Mouse (Mus musculus) stomach, embryonic 16.5 days (tissue): ENCODE measurements around the gene Ptbp1. TPM values are rescaled to one million over a fixed set of nuclear protein-coding genes. Genes with fewer than 3 reads are reported as not detected.
"Not testable (repeated sequence)": the region's sequence is repeated elsewhere in the genome, so short reads cannot be mapped to it uniquely, and the experiment has no call there.

Source experiments
- ATAC-seq: fragments of 200-750 bp; cut with Nextera tagmentation; 2 replicates; pipeline ENCODE4 v1.8.0; 2017; ENCODE audit warnings: moderate number of reproducible peaks, moderate TSS enrichment; ENCODE audit not compliant: insufficient read depth, low FRiP score
- H3K27ac ChIP-seq: fragments of 300-500 bp; sonication (generic); 2 replicates; pipeline ENCODE4 v1.5.1; 2014; ENCODE audit warnings: low read length
- H3K27me3 ChIP-seq: fragments of 300-500 bp; sonication (generic); 2 replicates; pipeline ENCODE4 v1.6.1; 2014; ENCODE audit warnings: low read length, control low read depth, mixed read lengths; ENCODE audit not compliant: control insufficient read depth, insufficient read depth
- H3K36me3 ChIP-seq: fragments of 300-500 bp; sonication (generic); 2 replicates; pipeline ENCODE4 v1.6.1; 2014; ENCODE audit warnings: low read length; ENCODE audit not compliant: control insufficient read depth, insufficient read depth
- H3K4me1 ChIP-seq: fragments of 300-500 bp; sonication (generic); 2 replicates; pipeline ENCODE4 v1.6.1; 2014; ENCODE audit warnings: low read length, control low read depth, mixed read lengths; ENCODE audit not compliant: control insufficient read depth, insufficient read depth
- H3K4me2 ChIP-seq: fragments of 300-500 bp; sonication (generic); 2 replicates; pipeline ENCODE4 v1.6.1; 2014; ENCODE audit warnings: low read depth, low read length, mixed read lengths
- H3K4me3 ChIP-seq: fragments of 300-500 bp; sonication (generic); replicated peaks from 2 replicates; pipeline ENCODE4 v1.5.1; 2014; ENCODE audit warnings: mild to moderate bottlenecking, low read length
- H3K9ac ChIP-seq: fragments of 300-500 bp; sonication (generic); 2 replicates; pipeline ENCODE4 v1.6.1; 2014; ENCODE audit warnings: low read length
- H3K9me3 ChIP-seq: fragments of 300-500 bp; sonication (generic); replicated peaks from 2 replicates; pipeline ENCODE4 v1.6.1; 2016; ENCODE audit warnings: low read length, control low read depth; ENCODE audit not compliant: control insufficient read depth
- WGBS: fragments of 180-500 bp; shearing (Covaris S2); extraction: QIAGEN DNeasy Blood & Tissue Kit; methylation state at CpG from one replicate; pipeline ENCODE4 v1.1.7; 2014; 5-methylcytosine and 5-hydroxymethylcytosine counted together
- polyA plus RNA-seq: library from polyadenylated mRNA; unstranded; fragments of >200 nt; fragmentation: Nextera tagmentation; extraction: Ambion mirVana; gene quantifications from 2 replicates; pipeline ENCODE4 v1.2.1, GENCODE M21; 2015

Gene Ptbp1
- polyA plus RNA-seq, 1 experiment from 2014 or later: 268 TPM

DNA sequence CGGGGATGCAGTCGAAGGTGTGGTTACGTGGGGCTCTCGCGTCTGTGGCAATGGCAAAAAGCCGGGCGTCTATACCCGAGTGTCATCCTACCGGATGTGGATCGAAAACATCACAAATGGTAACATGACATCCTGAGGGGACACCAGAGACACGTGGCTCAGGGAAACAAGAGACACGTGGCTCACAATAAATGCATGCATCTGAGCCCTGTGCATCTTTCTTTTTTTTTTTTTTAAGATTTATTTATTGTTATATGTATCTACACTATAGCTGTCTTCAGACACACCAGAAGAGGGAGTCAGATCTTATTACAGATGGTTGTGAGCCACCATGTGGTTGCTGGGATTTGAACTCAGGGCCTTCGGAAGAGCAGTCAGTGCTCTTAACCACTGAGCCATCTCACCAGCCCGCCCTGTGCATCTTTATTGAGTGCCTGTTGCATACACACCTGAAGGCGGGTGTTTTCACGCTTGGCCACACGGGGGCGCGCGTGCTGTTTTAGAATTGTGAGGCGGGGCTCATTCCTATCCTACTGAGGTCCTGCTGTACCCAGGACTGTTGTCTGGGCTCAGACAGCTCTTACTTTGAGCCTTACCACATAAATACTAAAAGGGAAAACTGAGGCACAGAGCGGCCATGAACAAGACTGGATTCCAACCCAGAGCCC, 38.4 kb downstream of the Ptbp1 start:
- not testable (repeated sequence) for H3K9me3 ChIP-seq, H3K27ac ChIP-seq, H3K4me2 ChIP-seq, H3K4me3 ChIP-seq, H3K36me3 ChIP-seq, H3K27me3 ChIP-seq, H3K9ac ChIP-seq, H3K4me1 ChIP-seq
- ATAC-seq: peak; percentile 41; the same call in 1 of the 2 replicates
- 44% methylated on average over 22 of the region's 22 CpGs for WGBS

DNA sequence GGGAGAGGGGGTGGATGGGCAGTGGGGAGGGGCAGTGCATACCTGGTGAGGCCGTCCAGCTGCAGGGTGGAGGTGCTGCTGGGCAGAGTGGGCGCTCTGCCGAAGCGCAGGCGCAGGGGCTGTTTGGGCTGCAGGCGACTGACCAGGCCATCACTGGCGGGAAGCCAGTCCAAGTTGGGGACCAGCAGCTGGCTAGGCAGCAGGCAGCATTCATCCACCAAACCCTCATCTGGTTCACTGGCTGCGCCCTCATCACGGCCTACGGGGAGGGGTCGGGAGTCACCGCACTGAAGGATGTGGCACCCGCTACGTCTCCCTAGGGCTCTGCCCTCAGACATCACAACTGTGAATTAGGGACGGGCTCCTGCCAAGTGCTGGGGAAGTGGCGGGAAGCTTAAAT, 42.1 kb downstream of the Ptbp1 start:
- H3K4me2 ChIP-seq: no peak overlapping the region
- no peaks in the 10 kb centered on the region for H3K9me3 ChIP-seq
- no peaks in the 10 kb centered on the region for H3K27me3 ChIP-seq
- no peaks in the 10 kb centered on the region for H3K4me1 ChIP-seq
- H3K9ac ChIP-seq: no peak overlapping the region
- 89% methylated on average over 16 of the region's 16 CpGs for WGBS
- peaks cover 7% of the 10 kb centered on the region; the same call in 1 of the 2 replicates for H3K36me3 ChIP-seq
- no peak overlapping the region for H3K4me3 ChIP-seq
- H3K27ac ChIP-seq: no peak overlapping the region
- ATAC-seq: no peak

DNA sequence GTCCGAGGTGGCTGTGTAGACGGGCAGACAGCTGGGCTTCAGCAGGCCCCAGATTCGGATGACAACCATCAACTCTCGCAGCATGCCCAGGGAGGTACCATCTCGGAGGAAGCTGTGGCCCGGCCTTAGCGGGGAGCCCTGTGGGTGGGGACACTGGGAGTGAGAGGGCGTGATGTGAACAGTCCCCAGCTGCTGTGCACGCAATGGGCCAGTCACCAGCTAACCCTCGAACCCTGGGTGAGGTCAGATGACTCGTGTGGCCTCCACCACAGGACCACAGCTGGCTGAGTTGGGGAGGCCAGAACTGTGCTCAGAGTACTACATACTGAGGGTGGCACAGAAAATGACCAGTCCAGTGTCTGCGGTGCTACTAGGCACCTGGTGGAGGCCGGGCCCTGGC, 42.6 kb downstream of the Ptbp1 start:
- H3K27ac ChIP-seq: no peak overlapping the region
- WGBS: 86% methylated on average over 13 of the region's 13 CpGs
- ATAC-seq: no peak
- peaks cover 7% of the 10 kb centered on the region for H3K36me3 ChIP-seq
- H3K9ac ChIP-seq: no peak overlapping the region
- H3K4me2 ChIP-seq: no peak overlapping the region
- no peaks in the 10 kb centered on the region for H3K27me3 ChIP-seq
- no peak overlapping the region for H3K4me3 ChIP-seq
- no peaks in the 10 kb centered on the region for H3K9me3 ChIP-seq
- no peaks in the 10 kb centered on the region for H3K4me1 ChIP-seq

DNA sequence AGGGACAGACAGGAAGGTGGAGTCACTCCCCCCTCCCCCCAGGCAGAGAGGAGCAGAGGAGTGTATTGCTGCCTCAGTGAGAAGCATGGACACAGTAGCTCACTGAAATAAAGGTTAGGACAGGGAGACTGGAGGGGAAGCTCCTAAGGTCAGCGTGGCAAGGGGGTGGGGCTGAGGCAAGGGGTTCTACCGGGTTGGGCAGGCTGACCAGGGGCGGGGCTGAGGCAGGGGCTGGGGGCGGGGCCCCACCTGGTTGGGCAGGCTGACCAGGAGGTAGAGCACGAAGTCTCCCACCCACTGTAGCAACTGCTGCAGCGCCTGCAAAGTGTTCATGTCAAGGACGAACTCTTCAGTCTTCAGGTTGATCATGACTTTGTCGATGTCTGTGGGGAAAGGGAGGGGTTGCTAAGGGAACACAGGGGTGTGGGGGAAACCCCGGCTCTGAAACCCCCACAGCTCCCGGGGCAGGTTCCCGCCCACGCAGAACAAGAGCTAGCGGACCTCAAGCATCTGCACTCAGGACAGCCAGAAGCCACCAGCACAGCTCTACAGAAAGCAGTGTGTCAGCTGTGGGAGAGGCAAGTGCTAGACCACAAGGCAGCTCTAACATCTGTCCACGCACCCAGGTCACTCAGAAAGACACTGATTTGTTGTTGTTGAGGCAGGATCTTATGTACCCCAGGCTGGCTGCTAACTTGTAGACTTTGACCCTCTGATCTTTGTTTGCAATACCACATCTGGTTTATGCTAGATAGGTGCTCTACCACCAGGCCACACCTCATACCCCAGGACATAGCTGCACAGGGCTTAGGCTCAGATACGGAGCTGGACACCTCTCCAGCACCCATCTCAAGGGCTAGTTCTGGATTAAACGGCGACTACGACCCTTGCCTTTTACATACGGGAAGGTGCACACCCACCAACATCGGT, 43.4 kb downstream of the Ptbp1 start:
- H3K4me2 ChIP-seq: no peak overlapping the region
- H3K9ac ChIP-seq: no peak overlapping the region; the same call in 1 of the 2 replicates
- peaks cover 10% of the 10 kb centered on the region for H3K36me3 ChIP-seq
- H3K4me1 ChIP-seq: no peaks in the 10 kb centered on the region
- H3K9me3 ChIP-seq: no peaks in the 10 kb centered on the region
- H3K4me3 ChIP-seq: no peak overlapping the region
- no peak overlapping the region for H3K27ac ChIP-seq
- WGBS: 45% methylated on average over 20 of the region's 20 CpGs
- ATAC-seq: 0 out of 2 replicates have a peak, but pooled peaks have one; percentile 12
- H3K27me3 ChIP-seq: no peaks in the 10 kb centered on the region

DNA sequence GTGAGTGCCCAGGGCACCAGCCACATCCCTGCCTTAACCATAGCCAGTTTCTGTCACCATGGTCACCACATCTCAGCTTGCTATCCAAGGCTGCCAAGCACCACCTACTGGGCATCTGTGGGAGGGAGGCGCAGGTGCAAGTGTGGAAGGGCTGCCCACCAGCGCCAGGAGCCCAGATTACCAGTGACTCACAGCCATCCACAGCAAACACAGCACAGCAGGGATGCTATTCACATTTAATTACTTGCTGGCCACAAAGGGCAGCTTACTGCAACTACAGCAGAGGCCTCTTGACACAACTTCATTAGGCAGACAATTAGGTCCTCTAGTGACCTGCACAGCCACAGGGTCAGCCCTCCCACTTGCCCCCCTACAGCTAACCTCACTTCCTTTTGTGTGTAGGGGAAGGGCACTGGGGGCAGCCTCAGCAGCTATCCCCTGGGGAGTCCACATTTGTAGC, 46.8 kb downstream of the Ptbp1 start:
- Histone ChIP-seq H3K9ac (no peak overlapping the region), H3K4me2 (no peak overlapping the region), H3K4me1 (no peaks in the 10 kb centered on the region), H3K9me3 (no peaks in the 10 kb centered on the region), H3K27ac (no peak overlapping the region), H3K36me3 (peaks cover 24% of the 10 kb centered on the region), H3K27me3 (no peaks in the 10 kb centered on the region), H3K4me3 (no peak overlapping the region)
- ATAC-seq: no peak
- WGBS: 72% methylated on average over 2 of the region's 2 CpGs

DNA sequence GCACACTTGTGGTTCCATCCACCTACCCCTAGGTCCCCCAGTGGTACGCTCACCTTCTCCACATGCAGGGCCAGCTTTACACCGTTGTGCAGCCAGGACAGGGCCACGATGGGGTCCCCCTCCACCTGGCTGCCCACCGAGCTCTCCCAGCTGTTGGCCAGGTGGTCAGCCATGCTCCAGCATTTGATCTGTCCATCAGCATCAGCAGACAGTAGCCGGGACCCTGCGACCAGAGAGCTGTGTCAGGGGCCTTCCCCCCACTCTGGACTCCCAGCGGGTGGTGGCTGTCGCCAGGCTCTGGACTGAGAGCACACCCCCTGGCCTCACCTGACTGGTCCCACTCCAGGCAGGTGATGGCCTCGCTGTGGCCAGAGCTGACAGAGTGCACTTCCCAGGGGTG, 52.5 kb downstream of the Ptbp1 start:
- peaks cover 6% of the 10 kb centered on the region; the same call in 1 of the 2 replicates for H3K4me1 ChIP-seq
- no peaks in the 10 kb centered on the region for H3K27me3 ChIP-seq
- H3K9ac ChIP-seq: no peak overlapping the region
- ATAC-seq: no peak
- H3K4me2 ChIP-seq: no peak overlapping the region
- H3K36me3 ChIP-seq: peaks cover 31% of the 10 kb centered on the region
- no peak overlapping the region for H3K4me3 ChIP-seq
- no peaks in the 10 kb centered on the region for H3K9me3 ChIP-seq
- H3K27ac ChIP-seq: no peak overlapping the region
- 92% methylated on average over 9 of the region's 9 CpGs for WGBS

DNA sequence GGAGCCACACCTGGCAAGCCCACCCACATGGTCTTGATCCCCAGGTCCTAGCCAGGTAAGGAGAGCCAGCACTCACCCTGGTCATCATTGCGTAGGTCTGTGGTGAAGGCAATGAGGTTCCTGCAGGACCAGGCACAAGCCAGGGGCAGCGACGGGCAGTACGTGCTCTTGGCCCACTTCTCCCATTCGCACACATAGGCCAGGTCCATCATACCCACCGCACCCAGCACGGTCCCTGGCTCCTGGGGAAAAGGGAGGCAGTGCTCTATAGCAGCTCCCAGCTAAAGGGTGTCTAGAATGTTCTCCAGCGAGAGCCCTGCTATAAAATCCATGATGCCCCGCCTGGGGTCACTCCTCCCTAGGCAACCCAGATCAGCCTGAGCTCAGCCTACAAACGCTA, 53.2 kb downstream of the Ptbp1 start:
- H3K4me1 ChIP-seq: peaks cover 6% of the 10 kb centered on the region; the same call in 1 of the 2 replicates
- H3K9me3 ChIP-seq: no peaks in the 10 kb centered on the region
- no peak overlapping the region for H3K27ac ChIP-seq
- 91% methylated on average over 10 of the region's 10 CpGs for WGBS
- H3K4me2 ChIP-seq: no peak overlapping the region
- H3K27me3 ChIP-seq: no peaks in the 10 kb centered on the region
- peaks cover 33% of the 10 kb centered on the region for H3K36me3 ChIP-seq
- H3K9ac ChIP-seq: no peak overlapping the region
- H3K4me3 ChIP-seq: no peak overlapping the region
- ATAC-seq: no peak

DNA sequence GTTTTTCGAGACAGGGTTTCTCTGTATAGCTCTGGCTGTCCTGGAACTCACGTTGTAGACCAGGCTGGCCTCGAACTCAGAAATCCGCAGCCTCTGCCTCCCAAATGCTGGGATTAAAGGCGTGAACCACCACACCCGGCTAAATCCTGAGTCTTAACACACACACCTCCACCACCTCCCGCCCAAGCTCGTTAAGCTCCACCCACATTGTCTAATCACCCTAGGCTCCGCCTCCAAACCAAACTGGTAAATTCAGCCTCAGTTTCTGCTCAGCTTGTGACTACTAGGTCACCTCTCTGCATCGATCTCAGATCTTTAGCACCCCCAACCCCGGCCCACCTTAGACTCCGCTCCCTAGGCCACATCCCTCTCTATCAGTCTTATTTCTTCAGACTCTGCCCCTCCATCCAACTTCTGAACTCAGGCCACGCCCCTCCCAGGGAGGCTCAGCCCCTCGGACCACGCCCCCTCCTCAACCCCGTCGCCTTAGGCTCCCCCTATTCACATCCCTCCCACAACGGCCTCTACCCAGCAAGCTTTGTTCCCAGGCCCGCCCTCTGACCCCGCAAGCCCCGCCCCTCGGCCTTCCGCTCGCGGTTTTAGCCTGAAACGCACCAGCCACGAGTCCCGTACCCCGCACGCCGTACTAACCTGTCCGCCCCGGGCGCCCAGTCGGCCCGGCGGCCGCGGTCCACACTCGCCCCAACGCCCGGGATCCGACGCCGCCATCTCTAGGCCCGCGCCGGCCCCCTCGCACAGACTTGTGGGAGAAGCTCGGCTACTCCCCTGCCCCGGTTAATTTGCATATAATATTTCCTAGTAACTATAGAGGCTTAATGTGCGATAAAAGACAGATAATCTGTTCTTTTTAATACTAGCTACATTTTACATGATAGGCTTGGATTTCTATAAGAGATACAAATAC, 54.2 kb downstream of the Ptbp1 start, which contains the start of gene Med16:
Gene Med16, minus strand, starts transcription at position 757 of the 925 bp plus-strand sequence.
- Histone ChIP-seq H3K9ac (peak within 1 kb of the TSS; percentile 84), H3K36me3 (peaks cover 30% of the 10 kb centered on the region), H3K4me1 (peaks cover 6% of the 10 kb centered on the region), H3K27me3 (no peaks in the 10 kb centered on the region), H3K4me3 (peak within 1 kb of the TSS; percentile 62), H3K4me2 (peak within 1 kb of the TSS; percentile 53), H3K27ac (peak within 1 kb of the TSS; percentile 93), H3K9me3 (no peaks in the 10 kb centered on the region)
- ATAC-seq: peak; percentile 97
- WGBS: 1% methylated on average over 52 of the region's 52 CpGs
